Mouse (Mus musculus) skeletal muscle tissue, postnatal 0 days (tissue): ENCODE measurements around the gene Gm20773. TPM values are rescaled to one million over a fixed set of nuclear protein-coding genes. Genes with fewer than 3 reads are reported as not detected.

ENCODE experiments used
- polyA plus RNA-seq: library from polyadenylated mRNA; unstranded; fragments of >200 nt; fragmentation: Nextera tagmentation; extraction: Ambion mirVana; gene quantifications from 2 replicates; pipeline ENCODE4 v1.2.1, GENCODE M21; 2015

The Gm20773 gene
- polyA plus RNA-seq, result not detected in 2 replicates

DNA sequence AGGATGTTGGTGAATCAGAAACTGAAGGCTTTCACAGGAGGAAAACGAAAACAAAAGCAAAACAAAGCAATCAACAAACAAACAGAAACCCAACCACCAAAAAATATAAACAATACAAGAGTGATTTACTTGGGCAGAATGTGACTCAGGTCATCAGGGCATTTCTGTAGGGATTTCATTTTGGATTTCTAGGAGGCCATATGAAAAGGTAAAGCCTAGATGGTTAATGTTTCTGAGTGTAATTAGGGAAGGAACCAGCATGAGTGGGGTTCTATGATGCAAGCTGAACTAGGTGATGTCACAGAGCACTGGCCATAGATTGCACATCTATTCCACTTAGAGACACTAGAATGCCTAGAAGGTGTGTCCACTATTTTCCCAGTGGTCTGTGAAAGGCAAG lies at the start of gene Gm20773:
Gene Gm20773, plus strand, starts transcription at position 301 of the 400 bp plus-strand sequence.

GRCm38 (mm10) chrY:13465479-13465878 lies 28.3 kb upstream of the Gm20773 start, which contains the start of gene Gm21866:
Gm21866 (minus strand) TSS chrY:13465579.

Other genes with a start within 250 kb of the Gm20773 start
- gene Gm21440, start 241.6 kb upstream of the Gm20773 start, polyA plus RNA-seq, result not detected in 2 replicates
- not detected in 2 replicates for gene Gm21454, start 241.6 kb upstream of the Gm20773 start, polyA plus RNA-seq
- gene Gm21725, start 145.0 kb upstream of the Gm20773 start, polyA plus RNA-seq, result not detected in 2 replicates
- not detected in 2 replicates for gene Gm21866, start 28.4 kb upstream of the Gm20773 start, polyA plus RNA-seq